Mouse (Mus musculus): ENCODE results near the gene Aff3. TPM values are rescaled to one million over a fixed set of nuclear protein-coding genes. Genes with fewer than 3 reads are reported as not detected.

Gene Aff3
- total RNA-seq, 1 experiment = 1.7 TPM

GRCm38 (mm10) chr1:38382683-38383082 lies 282.1 kb downstream of the Aff3 start:
- Histone ChIP-seq H3K9me3 (ENCODE audit: control insufficient read depth, insufficient read depth, low read depth, low read length) (no peaks in the 10 kb centered on the region), H3K9ac (ENCODE audit: insufficient read depth, low read depth, low read length, poor library complexity, severe bottlenecking) (no peak overlapping the region), H3K36me3 (ENCODE audit: control insufficient read depth, insufficient read depth, low read length, poor library complexity, severe bottlenecking) (no peaks in the 10 kb centered on the region), H3K4me1 (ENCODE audit: control insufficient read depth in 2 of 2, insufficient read depth in 2 of 2, low read length in 2 of 2, poor library complexity in 1 of 2) (peaks cover 0 to 3% of the 10 kb centered on the region in 2 experiments; a peak in 1 of 4 replicates), H3K4me3 (ENCODE audit: insufficient read depth in 1 of 2, low read depth in 1 of 2, low read length in 2 of 2, poor library complexity in 1 of 2, severe bottlenecking in 1 of 2) (no peak overlapping the region), H3K27ac (ENCODE audit: insufficient read depth, low read depth, low read length, poor library complexity, severe bottlenecking) (no peak overlapping the region)
- no peak for DNase-seq (ENCODE audit: low read depth, low spot score)
- TF ChIP-seq ZC3H11A (IDR thresholded peaks at IDR 0.05; ENCODE audit: borderline replicate concordance, low read depth, low read length) (no peak), HCFC1 (IDR thresholded peaks at IDR 0.05; ENCODE audit: borderline replicate concordance, insufficient read depth, low read length) (no peak), CHD2 (IDR thresholded peaks at IDR 0.05; ENCODE audit: low read depth, low read length) (no peak), ZNF384 (IDR thresholded peaks at IDR 0.05; ENCODE audit: low read depth, low read length) (no peak), MAFK (IDR thresholded peaks at IDR 0.05; ENCODE audit: insufficient read depth, low read depth, low read length) (no peak)
- in situ Hi-C loops (cut with MboI; ENCODE audit: low sequenced_read_pairs in 2 of 2, unreplicated experiment in 2 of 2) = no loop called here

GRCm38 (mm10) chr1:38377930-38378329 lies 286.8 kb downstream of the Aff3 start:
- Histone ChIP-seq H3K4me1 (ENCODE audit: control insufficient read depth in 2 of 2, insufficient read depth in 2 of 2, low read length in 2 of 2, poor library complexity in 1 of 2) (no peaks in the 10 kb centered on the region), H3K9me3 (ENCODE audit: control insufficient read depth, insufficient read depth, low read depth, low read length) (no peaks in the 10 kb centered on the region), H3K36me3 (ENCODE audit: control insufficient read depth, insufficient read depth, low read length, poor library complexity, severe bottlenecking) (no peaks in the 10 kb centered on the region), H3K4me3 (ENCODE audit: insufficient read depth in 1 of 2, low read depth in 1 of 2, low read length in 2 of 2, poor library complexity in 1 of 2, severe bottlenecking in 1 of 2) (no peak overlapping the region), H3K9ac (ENCODE audit: insufficient read depth, low read depth, low read length, poor library complexity, severe bottlenecking) (no peak overlapping the region), H3K27ac (ENCODE audit: insufficient read depth, low read depth, low read length, poor library complexity, severe bottlenecking) (no peak overlapping the region)
- in situ Hi-C loops (cut with MboI; ENCODE audit: low sequenced_read_pairs in 2 of 2, unreplicated experiment in 2 of 2) = no loop called here
- no peak for DNase-seq (ENCODE audit: low read depth, low spot score)
- TF ChIP-seq CHD2 (IDR thresholded peaks at IDR 0.05; ENCODE audit: low read depth, low read length) = no peak
- no peak for TF ChIP-seq ZC3H11A (IDR thresholded peaks at IDR 0.05; ENCODE audit: borderline replicate concordance, low read depth, low read length)
- TF ChIP-seq MAFK (IDR thresholded peaks at IDR 0.05; ENCODE audit: insufficient read depth, low read depth, low read length) = no peak
- no peak for TF ChIP-seq ZNF384 (IDR thresholded peaks at IDR 0.05; ENCODE audit: low read depth, low read length)

GRCm38 (mm10) chr1:38369166-38369565 lies 295.6 kb downstream of the Aff3 start:
- no peak overlapping the region for H3K27ac ChIP-seq (ENCODE audit: insufficient read depth, low read depth, low read length, poor library complexity, severe bottlenecking)
- H3K4me3 ChIP-seq (ENCODE audit: insufficient read depth in 1 of 2, low read depth in 1 of 2, low read length in 2 of 2, poor library complexity in 1 of 2, severe bottlenecking in 1 of 2) = no peak overlapping the region
- TF ChIP-seq MAFK (IDR thresholded peaks at IDR 0.05; ENCODE audit: insufficient read depth, low read depth, low read length) (no peak), CHD2 (IDR thresholded peaks at IDR 0.05; ENCODE audit: low read depth, low read length) (no peak)
- no peak overlapping the region for H3K9ac ChIP-seq (ENCODE audit: insufficient read depth, low read depth, low read length, poor library complexity, severe bottlenecking)
- H3K36me3 ChIP-seq (ENCODE audit: control insufficient read depth, insufficient read depth, low read length, poor library complexity, severe bottlenecking) = no peaks in the 10 kb centered on the region
- in situ Hi-C loops (cut with MboI; ENCODE audit: low sequenced_read_pairs in 2 of 2, unreplicated experiment in 2 of 2) = no loop called here
- DNase-seq (ENCODE audit: low read depth, low spot score) = no peak
- no peaks in the 10 kb centered on the region for H3K4me1 ChIP-seq (ENCODE audit: control insufficient read depth in 2 of 2, insufficient read depth in 2 of 2, low read length in 2 of 2, poor library complexity in 1 of 2)
- no peaks in the 10 kb centered on the region for H3K9me3 ChIP-seq (ENCODE audit: control insufficient read depth, insufficient read depth, low read depth, low read length)

- Histone ChIP-seq H3K9me3 (ENCODE audit: control insufficient read depth, insufficient read depth, low read depth, low read length) (no peaks in the 10 kb centered on the region), H3K4me1 (ENCODE audit: control insufficient read depth in 2 of 2, insufficient read depth in 2 of 2, low read length in 2 of 2, poor library complexity in 1 of 2) (no peaks in the 10 kb centered on the region), H3K27ac (ENCODE audit: insufficient read depth, low read depth, low read length, poor library complexity, severe bottlenecking) (no peak overlapping the region), H3K36me3 (ENCODE audit: control insufficient read depth, insufficient read depth, low read length, poor library complexity, severe bottlenecking) (no peaks in the 10 kb centered on the region), H3K4me3 (ENCODE audit: insufficient read depth in 1 of 2, low read depth in 1 of 2, low read length in 2 of 2, poor library complexity in 1 of 2, severe bottlenecking in 1 of 2) (no peak overlapping the region), H3K9ac (ENCODE audit: insufficient read depth, low read depth, low read length, poor library complexity, severe bottlenecking) (no peak overlapping the region)
- DNase-seq (ENCODE audit: low read depth, low spot score) = no peak
- in situ Hi-C loops (cut with MboI; ENCODE audit: low sequenced_read_pairs in 2 of 2, unreplicated experiment in 2 of 2) = no loop called here
- TF ChIP-seq ZNF384 (IDR thresholded peaks at IDR 0.05; ENCODE audit: low read depth, low read length) = no peak
- TF ChIP-seq ZC3H11A (IDR thresholded peaks at IDR 0.05; ENCODE audit: borderline replicate concordance, low read depth, low read length) = no peak
- TF ChIP-seq CHD2 (IDR thresholded peaks at IDR 0.05; ENCODE audit: low read depth, low read length) = no peak
- TF ChIP-seq MAFK (IDR thresholded peaks at IDR 0.05; ENCODE audit: insufficient read depth, low read depth, low read length) = no peak
- no peak for TF ChIP-seq HCFC1 (IDR thresholded peaks at IDR 0.05; ENCODE audit: borderline replicate concordance, insufficient read depth, low read length)
Measured at GRCm38 (mm10) chr1:38368081-38368689, 296.6 kb downstream of the Aff3 start.
